Mouse (Mus musculus) kidney, adult 2 months (tissue): ENCODE data around the gene Anxa5. TPM values are rescaled to one million over a fixed set of nuclear protein-coding genes. Genes with fewer than 3 reads are reported as not detected.

ENCODE experiments used
- DNase-seq: peaks from one replicate; pipeline ENCODE4 v3.0.0; 2021
- H3K27ac ChIP-seq: fragments of 200-500 bp; 2 replicates; pipeline ENCODE4 v1.5.1; 2012; ENCODE audit warnings: low read depth, low read length, control low read depth, inconsistent platforms; ENCODE audit not compliant: insufficient read depth
- H3K27me3 ChIP-seq: fragments of 200-500 bp; replicated peaks from 2 replicates; pipeline ENCODE4 v1.6.1; 2012; ENCODE audit warnings: mild to moderate bottlenecking, moderate library complexity, low read length, inconsistent platforms; ENCODE audit not compliant: control insufficient read depth, insufficient read depth
- H3K36me3 ChIP-seq: fragments of 200-500 bp; 2 replicates; pipeline ENCODE4 v1.6.1; 2012; ENCODE audit warnings: mild to moderate bottlenecking, moderate library complexity, low read length, inconsistent platforms; ENCODE audit not compliant: control insufficient read depth, insufficient read depth
- H3K4me1 ChIP-seq: fragments of 200-500 bp; 2 replicates; pipeline ENCODE4 v1.6.1; 2011; ENCODE audit warnings: low read length; ENCODE audit not compliant: control insufficient read depth, insufficient read depth
- H3K4me3 ChIP-seq: fragments of 200-500 bp; 2 replicates; pipeline ENCODE4 v1.5.1; 2011; ENCODE audit warnings: mild to moderate bottlenecking, low read depth, low read length, control low read depth; ENCODE audit not compliant: insufficient read depth
- CTCF ChIP-seq: fragments of 200-500 bp; conservative IDR thresholded peaks from 2 replicates; pipeline ENCODE4 v1.5.1; 2011; ENCODE audit warnings: low read depth, mild to moderate bottlenecking, control low read depth, low read length, moderate library complexity, mixed read lengths; ENCODE audit not compliant: insufficient read depth, insufficient read length
- POLR2A ChIP-seq: fragments of 200-500 bp; IDR thresholded peaks from one replicate; pipeline ENCODE4 v1.6.1; 2011; ENCODE audit warnings: low read depth, low read length, control low read depth
- WGBS: fragments of 180-500 bp; shearing (Covaris S2); methylation state at CpG from one replicate; pipeline ENCODE4 v1.1.7; 2018; 5-methylcytosine and 5-hydroxymethylcytosine counted together
- polyA plus RNA-seq: library from polyadenylated mRNA; depleted of rRNA; stranded (reverse); fragments of >200 nt; gene quantifications from 2 replicates; pipeline ENCODE4 v1.2.3, GENCODE M21; 2012; rRNA removed

The Anxa5 gene
- 300 and 316 TPM in 2 replicates for polyA plus RNA-seq

GRCm38 (mm10) chr3:36475532-36476087, at the start of gene Anxa5, which contains the start of gene 1810062G17Rik:
Anxa5 (minus strand) TSS chr3:36475894.
1810062G17Rik (plus strand) TSS chr3:36475937.
- Histone ChIP-seq H3K4me1 (peaks cover 5% of the 10 kb centered on the region), H3K4me3 (peak within 1 kb of the TSS; percentile 80), H3K36me3 (no peaks in the 10 kb centered on the region), H3K27ac (peak within 1 kb of the TSS; percentile 84), H3K27me3 (no peaks in the 10 kb centered on the region)
- TF ChIP-seq POLR2A (peak; percentile 88), CTCF (peak; percentile 49)
- WGBS: under 1% methylated on average over 32 of the region's 32 CpGs
- peak; percentile 99 for DNase-seq

GRCm38 (mm10) chr3:36524466-36524865, 48.8 kb upstream of the Anxa5 start:
- H3K4me1 ChIP-seq: no peaks in the 10 kb centered on the region
- no peak overlapping the region for H3K4me3 ChIP-seq
- DNase-seq: no peak
- 71% methylated on average over 3 of the region's 3 CpGs for WGBS
- H3K27me3 ChIP-seq: no peaks in the 10 kb centered on the region; the same call in none of the 2 replicates
- no peak overlapping the region for H3K27ac ChIP-seq
- H3K36me3 ChIP-seq: no peaks in the 10 kb centered on the region
- TF ChIP-seq CTCF: no peak
- no peak for TF ChIP-seq POLR2A

- no peak overlapping the region for H3K27ac ChIP-seq
- 29% methylated on average over 4 of the region's 4 CpGs for WGBS
- H3K4me1 ChIP-seq: no peaks in the 10 kb centered on the region
- no peak for DNase-seq
- no peaks in the 10 kb centered on the region for H3K36me3 ChIP-seq
- no peak overlapping the region for H3K4me3 ChIP-seq
- H3K27me3 ChIP-seq: no peaks in the 10 kb centered on the region; the same call in none of the 2 replicates
- no peak for TF ChIP-seq POLR2A
- TF ChIP-seq CTCF: no peak
Observed at GRCm38 (mm10) chr3:36522137-36522536, 46.4 kb upstream of the Anxa5 start.

- Histone ChIP-seq H3K4me1 (no peaks in the 10 kb centered on the region), H3K27ac (no peak within 1 kb of the TSS), H3K27me3 (no peaks in the 10 kb centered on the region; the same call in none of the 2 replicates), H3K36me3 (no peaks in the 10 kb centered on the region), H3K4me3 (peak within 1 kb of the TSS; percentile 29)
- WGBS: 1% methylated on average over 51 of the region's 51 CpGs
- DNase-seq: no peak
- TF ChIP-seq CTCF (no peak), POLR2A (no peak)
Observed at GRCm38 (mm10) chr3:36521073-36522060, 45.7 kb upstream of the Anxa5 start, which contains the start of gene Gm11549. Gm11549 (minus strand) TSS chr3:36521813.

- Histone ChIP-seq H3K27ac (no peak overlapping the region), H3K4me3 (no peak overlapping the region), H3K27me3 (no peaks in the 10 kb centered on the region; the same call in 1 of the 2 replicates), H3K36me3 (no peaks in the 10 kb centered on the region), H3K4me1 (no peaks in the 10 kb centered on the region)
- no peak for DNase-seq
- WGBS: 89% methylated on average over 9 of the region's 9 CpGs
- no peak for TF ChIP-seq POLR2A
Observed at GRCm38 (mm10) chr3:36516196-36516595, 40.5 kb upstream of the Anxa5 start.

GRCm38 (mm10) chr3:36511491-36511890, 35.8 kb upstream of the Anxa5 start:
- no peak for DNase-seq
- no peak for TF ChIP-seq POLR2A
- TF ChIP-seq CTCF: no peak
- H3K27ac ChIP-seq: no peak overlapping the region
- H3K4me3 ChIP-seq: no peak overlapping the region
- WGBS: 65% methylated on average over 6 of the region's 6 CpGs
- H3K36me3 ChIP-seq: no peaks in the 10 kb centered on the region
- H3K4me1 ChIP-seq: no peaks in the 10 kb centered on the region
- no peaks in the 10 kb centered on the region for H3K27me3 ChIP-seq
